Mouse (Mus musculus): Measurements from ENCODE around the gene H2afy.

Gene H2afy

DNA sequence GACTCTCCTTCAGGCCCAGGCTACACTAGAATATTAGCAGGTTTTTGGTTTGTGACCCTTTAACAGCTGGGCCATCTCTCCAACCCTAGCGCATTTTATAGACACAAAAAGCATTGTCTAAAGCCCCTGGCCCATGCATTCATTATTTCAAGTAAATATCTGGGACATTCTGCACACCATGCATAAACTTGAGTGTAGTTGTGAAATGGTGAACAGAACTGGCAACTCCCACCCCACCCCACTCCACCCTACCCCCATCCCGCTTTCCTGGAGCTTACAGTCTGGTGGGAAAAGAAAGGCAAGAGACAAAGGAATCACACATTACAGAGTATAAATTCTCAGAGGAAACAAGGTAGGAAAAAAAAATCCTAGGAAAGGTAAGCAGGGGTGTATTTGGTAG is at the start of gene H2afy:
Gene H2afy (minus strand): TSS at position 162 of the 400 bp plus-strand sequence.
- no peak for DNase-seq (ENCODE audit: low read depth, low spot score)

GRCm38 (mm10) chr13:56183687-56184086 is 47.5 kb upstream of the H2afy start:
- no peak for DNase-seq (ENCODE audit: low read depth, low spot score)

- no peak for DNase-seq (ENCODE audit: low read depth, low spot score)
Observed at GRCm38 (mm10) chr13:56181424-56181823, 45.3 kb upstream of the H2afy start.

GRCm38 (mm10) chr13:56178416-56179035 is 42.4 kb upstream of the H2afy start, which contains the start of gene Tifab:
TSS of gene Tifab (minus strand) at chr13:56178885.
- DNase-seq (ENCODE audit: low read depth, low spot score) = no peak

DNA sequence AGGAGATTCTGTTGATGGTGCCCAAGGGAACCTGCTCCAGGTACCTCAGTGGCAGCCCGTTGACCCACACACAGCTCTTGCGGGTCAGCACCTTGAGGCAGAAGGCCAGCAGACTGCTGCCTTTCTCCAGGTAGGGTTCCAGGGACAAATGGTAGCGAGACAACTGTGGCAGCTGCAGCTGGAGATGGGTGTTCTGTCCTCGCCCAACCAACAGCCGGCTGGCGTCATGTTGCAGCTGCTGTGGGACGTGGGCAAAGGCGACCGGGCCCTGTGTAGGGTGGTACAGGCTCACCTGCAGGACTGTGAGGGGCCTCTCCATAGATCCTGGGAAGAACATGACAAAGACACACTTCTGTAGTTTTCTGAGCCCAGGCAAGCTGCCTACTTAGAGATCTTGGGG is 40.1 kb upstream of the H2afy start:
- DNase-seq (ENCODE audit: low read depth, low spot score) = no peak

GRCm38 (mm10) chr13:56175848-56176247 is 39.7 kb upstream of the H2afy start:
- DNase-seq (ENCODE audit: low read depth, low spot score) = no peak

DNA sequence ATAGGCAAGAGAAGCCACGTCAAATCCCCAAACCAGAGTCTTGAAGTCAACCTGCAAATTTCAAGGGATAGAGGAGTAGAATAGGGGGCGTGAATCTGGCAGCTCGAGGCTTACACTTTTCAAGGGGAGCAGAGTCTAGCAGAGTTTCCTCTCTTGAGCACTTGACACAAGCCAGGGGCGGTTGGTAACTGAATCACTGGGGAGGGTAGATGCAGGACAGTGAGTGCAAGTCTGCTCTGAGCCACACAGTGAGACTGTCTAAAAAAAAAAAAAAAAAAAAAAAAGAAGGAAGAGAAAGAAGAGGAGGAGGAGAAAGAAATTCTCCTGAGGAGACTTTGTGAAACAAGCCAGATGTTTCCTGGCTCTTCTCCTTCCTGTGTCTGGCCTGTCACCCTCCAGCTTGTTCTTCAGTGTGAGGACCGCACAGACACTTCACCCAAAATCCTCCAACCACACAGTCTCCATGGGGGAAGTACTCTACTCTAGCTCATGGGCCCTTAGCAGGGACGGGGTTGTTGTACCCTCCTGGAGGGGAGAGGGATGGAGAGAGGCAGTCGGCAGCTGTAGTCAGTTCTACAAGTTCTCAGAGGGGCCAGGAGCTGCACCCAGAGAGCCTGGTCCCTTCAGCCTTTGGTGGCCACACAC is 36.9 kb upstream of the H2afy start:
- DNase-seq (ENCODE audit: low read depth, low spot score) = no peak

- DNase-seq (ENCODE audit: low read depth, low spot score) = no peak
Observed at GRCm38 (mm10) chr13:56172106-56172505, 35.9 kb upstream of the H2afy start.

DNA sequence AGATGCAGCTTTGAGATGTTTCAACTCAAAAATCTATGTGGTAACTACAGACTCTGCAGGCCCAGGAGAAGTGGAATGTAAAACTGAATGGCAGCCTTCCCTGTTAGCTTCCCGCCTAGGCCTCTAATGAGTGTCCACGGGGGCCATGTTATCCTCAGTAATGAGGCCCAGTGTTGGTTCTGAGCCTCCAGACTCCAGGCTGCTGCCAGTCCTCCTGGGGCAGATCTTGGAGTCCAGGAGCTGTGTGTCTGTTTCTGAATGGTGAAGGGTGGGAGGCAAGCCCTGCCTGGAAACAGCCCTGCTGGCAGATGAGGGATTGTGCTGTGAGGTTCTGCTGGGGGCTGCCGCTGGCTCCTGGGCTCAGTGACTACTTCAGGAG is 32.2 kb upstream of the H2afy start:
- no peak for DNase-seq (ENCODE audit: low read depth, low spot score)

- DNase-seq (ENCODE audit: low read depth, low spot score) = no peak
Observed at GRCm38 (mm10) chr13:56167446-56168402, 31.6 kb upstream of the H2afy start.

GRCm38 (mm10) chr13:56165561-56165960 is 29.4 kb upstream of the H2afy start:
- DNase-seq (ENCODE audit: low read depth, low spot score) = no peak

DNA sequence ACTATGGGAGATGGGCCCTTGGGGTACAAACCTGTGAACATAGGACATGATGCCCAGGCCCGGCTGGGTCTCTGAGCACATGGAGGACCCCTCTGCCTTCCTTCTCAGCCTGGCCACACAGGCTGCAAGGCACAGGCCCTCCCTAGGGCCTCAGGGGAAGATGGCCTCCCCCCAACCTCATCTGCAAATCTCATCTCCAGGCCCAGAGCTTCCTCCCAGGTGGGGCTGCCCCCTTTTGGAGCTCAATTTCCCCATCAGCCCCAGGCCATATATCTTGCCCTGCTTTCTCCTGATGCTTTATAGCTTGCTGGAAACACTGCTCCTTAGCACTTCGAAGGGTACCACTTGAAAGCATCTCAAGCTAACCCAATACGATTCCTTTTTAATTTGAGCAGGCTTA is 28.2 kb upstream of the H2afy start:
- no peak for DNase-seq (ENCODE audit: low read depth, low spot score)

- no peak for DNase-seq (ENCODE audit: low read depth, low spot score)
Observed at GRCm38 (mm10) chr13:56163751-56164150, 27.6 kb upstream of the H2afy start.

DNA sequence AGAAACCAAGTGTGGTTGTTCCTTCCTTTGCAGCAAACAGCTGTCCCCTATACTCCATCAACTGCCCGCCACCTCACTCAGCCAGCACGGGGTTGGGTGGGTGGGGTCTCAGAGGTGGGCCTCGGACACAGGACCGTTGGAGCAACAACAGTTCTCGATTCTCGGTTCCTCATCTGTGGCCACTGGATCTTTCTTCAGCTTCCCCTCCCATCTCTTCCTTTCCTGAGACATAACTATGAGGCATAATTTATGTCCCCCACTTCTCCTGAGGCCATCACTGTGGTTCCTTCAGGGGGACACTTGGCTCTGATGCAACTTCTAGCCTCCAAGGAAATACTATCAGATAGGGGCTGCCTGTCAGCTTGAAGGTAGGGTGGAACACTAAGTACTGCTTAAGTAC is 26.7 kb upstream of the H2afy start:
- no peak for DNase-seq (ENCODE audit: low read depth, low spot score)

- DNase-seq (ENCODE audit: low read depth, low spot score) = no peak
Observed at GRCm38 (mm10) chr13:56159614-56160363, 23.6 kb upstream of the H2afy start.

- DNase-seq (ENCODE audit: low read depth, low spot score) = no peak
Observed at GRCm38 (mm10) chr13:56159016-56159601, 22.9 kb upstream of the H2afy start.

DNA sequence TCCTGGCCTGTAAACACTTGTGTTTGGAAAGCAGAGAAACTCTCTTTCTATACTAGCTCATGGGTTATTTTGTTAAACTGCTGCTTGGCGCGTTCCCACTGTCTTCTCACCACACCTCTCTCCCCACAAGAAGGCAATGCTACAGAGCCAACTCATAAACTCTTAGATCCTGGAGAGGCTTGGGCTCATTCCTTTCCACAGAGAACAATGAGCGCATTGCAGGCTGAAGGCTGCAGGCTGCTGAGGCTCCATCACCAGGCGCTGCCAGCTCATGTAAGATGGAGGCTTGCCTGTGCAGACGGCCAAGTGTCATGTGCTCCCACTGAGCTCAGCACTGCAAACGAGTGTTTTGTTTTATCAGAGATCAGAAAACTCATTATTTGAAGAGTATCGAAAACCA is 19.5 kb upstream of the H2afy start:
- DNase-seq (ENCODE audit: low read depth, low spot score) = no peak

- DNase-seq (ENCODE audit: low read depth, low spot score) = no peak
Observed at GRCm38 (mm10) chr13:56155048-56155447, 18.9 kb upstream of the H2afy start.

DNA sequence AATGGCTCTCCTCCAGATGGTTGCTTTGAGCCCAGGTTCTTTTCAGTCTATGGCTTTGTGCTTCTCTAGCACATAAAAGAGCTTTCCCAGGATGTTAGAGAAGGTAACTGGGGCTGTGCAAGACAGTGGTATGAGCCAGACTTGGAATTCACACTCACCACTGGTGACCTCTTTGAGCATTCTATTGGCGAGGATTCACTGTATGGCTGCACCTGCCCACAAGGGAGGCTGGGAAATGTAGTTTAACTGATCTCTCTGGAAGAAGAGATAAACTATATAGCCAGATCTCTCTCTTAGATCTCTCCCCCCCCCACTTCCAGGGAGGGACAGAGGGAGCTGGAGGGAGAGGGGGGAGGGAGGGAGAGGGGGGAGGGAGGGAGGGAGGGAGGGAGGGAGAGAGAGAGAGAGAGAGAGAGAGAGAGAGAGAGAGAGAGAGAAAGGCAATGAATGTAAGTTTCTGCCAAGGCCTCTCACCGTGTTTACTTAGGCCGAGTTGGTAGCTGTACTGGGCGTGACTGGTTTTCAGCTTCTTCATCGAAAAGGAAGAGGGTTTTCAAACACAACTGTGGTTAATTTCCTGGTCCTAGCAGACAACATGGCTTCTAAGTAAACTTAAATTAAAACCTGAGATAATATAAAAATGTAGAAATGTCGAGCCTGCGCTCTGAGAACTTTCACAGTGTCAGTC is 16.8 kb upstream of the H2afy start:
- no peak for DNase-seq (ENCODE audit: low read depth, low spot score)

DNA sequence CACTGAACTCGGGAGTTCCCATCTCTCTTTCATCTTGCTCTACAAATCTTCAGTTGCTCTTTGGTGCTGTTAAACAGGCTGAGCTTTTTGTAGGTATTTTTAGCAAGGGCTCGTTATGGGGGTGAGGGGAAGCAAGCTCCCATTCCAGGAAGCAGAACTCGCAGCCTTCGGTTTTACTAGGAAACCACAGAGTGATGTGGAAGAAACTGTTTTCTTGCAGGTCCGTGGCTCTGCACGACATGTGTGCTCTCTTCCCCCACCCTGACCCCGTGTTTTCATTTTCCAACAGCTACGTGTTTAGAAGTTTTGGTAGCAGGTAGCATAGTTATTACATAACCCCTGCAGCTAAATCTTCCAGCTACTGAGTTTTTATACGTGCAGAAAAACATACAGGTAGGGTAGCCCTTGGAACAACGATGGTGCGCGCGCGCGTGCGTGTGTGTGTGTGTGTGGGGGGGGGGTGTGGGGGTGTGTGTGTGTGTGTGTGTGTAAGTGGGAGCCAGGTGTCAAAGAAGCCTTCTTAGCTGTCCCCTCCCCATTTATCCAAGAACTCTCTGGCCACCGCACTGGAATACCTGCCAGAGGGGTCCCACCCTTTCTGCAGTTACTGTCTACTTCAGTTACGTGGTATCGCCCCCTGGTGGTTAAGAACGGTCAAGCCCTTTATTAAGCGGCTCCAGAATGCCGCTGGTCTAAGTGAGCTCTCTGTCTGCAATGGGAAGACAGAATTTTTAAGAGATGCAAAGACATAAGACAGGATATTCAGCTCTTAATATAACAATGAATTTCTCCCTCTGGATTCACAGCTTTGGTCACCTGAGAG is 15.5 kb upstream of the H2afy start:
- DNase-seq (ENCODE audit: low read depth, low spot score) = peak; percentile 37
